Comparison of ENCODE assay signal across 11 mouse cellular contexts in genomic region chr10:27619658-27620057, GRCm38 (mm10). TPM values are rescaled to one million over a fixed set of nuclear protein-coding genes. Genes with fewer than 3 reads are reported as not detected.
DNase-seq lines count a peak whose midpoint lies in the region; ATAC-seq lines count a peak whose summit lies in the region.
"Had no signal": no experiment of that assay in that cellular context is flagged by ENCODE, and none has a peak within 500 bp of the region (broad histone marks: within the 10 kb centered on the region; RNA-seq: fewer than 3 reads in every experiment).

Gene Lama2 (minus strand): TSS chr10:27619758.

- ATAC-seq in kidney, embryonic 16.5 days (ENCODE audit: low FRiP score, low TSS enrichment) = no peak
- ATAC-seq in embryonic facial prominence, embryonic 12.5 days (ENCODE audit: insufficient number of reproducible peaks, insufficient read depth, low FRiP score, low TSS enrichment) = no peak
- no peak for ATAC-seq in heart, embryonic 15.5 days (replicated peaks; ENCODE audit: insufficient number of reproducible peaks, insufficient read depth, low FRiP score, low read depth)

- H3K4me3 ChIP-seq in kidney, embryonic 16.5 days (ENCODE audit: low read length) = no peak within 1 kb of the TSS
- H3K4me3 ChIP-seq in embryonic facial prominence, embryonic 12.5 days = no peak within 1 kb of the TSS
- H3K4me3 ChIP-seq in heart, embryonic 15.5 days = no peak within 1 kb of the TSS
- H3K4me3 ChIP-seq: left cerebral cortex, adult 2 months had no signal

- no peak for DNase-seq in kidney, adult 8-10 months
- DNase-seq in adrenal gland, adult 2 months = no peak
- no peak for DNase-seq in urinary bladder, postnatal 14 days (ENCODE audit: low spot score)
- no peak for DNase-seq in cerebellum, adult 11-12 months
- no peak for DNase-seq in B cell, adult 2 months
- DNase-seq: midbrain, embryonic 14.5 days; thymus, adult 2 months had no signal

- no peak within 1 kb of the TSS for H3K9ac ChIP-seq in kidney, embryonic 16.5 days (replicated peaks; ENCODE audit: low read length)
- no peak within 1 kb of the TSS for H3K9ac ChIP-seq in embryonic facial prominence, embryonic 12.5 days
- no peak within 1 kb of the TSS for H3K9ac ChIP-seq in heart, embryonic 15.5 days

- H3K4me2 ChIP-seq in kidney, embryonic 16.5 days (replicated peaks; ENCODE audit: low read depth, low read length) = no peak within 1 kb of the TSS
- no peak within 1 kb of the TSS for H3K4me2 ChIP-seq in embryonic facial prominence, embryonic 12.5 days (replicated peaks)
- H3K4me2 ChIP-seq in heart, embryonic 15.5 days = no peak within 1 kb of the TSS

- peaks cover 9% of the 10 kb centered on the region; the same call in 1 of the 2 replicates for H3K4me1 ChIP-seq in kidney, embryonic 16.5 days (ENCODE audit: insufficient read depth, low read length)
- no peaks in the 10 kb centered on the region for H3K4me1 ChIP-seq in embryonic facial prominence, embryonic 12.5 days
- H3K4me1 ChIP-seq in heart, embryonic 15.5 days (replicated peaks) = peaks cover 13% of the 10 kb centered on the region

- H3K9me3 ChIP-seq in kidney, embryonic 16.5 days (ENCODE audit: low read length) = no peaks in the 10 kb centered on the region
- no peaks in the 10 kb centered on the region for H3K9me3 ChIP-seq in embryonic facial prominence, embryonic 12.5 days
- no peaks in the 10 kb centered on the region for H3K9me3 ChIP-seq in heart, embryonic 15.5 days (replicated peaks)

- H3K27me3 ChIP-seq in kidney, embryonic 16.5 days (ENCODE audit: insufficient read depth, low read length) = no peaks in the 10 kb centered on the region
- H3K27me3 ChIP-seq in embryonic facial prominence, embryonic 12.5 days = no peaks in the 10 kb centered on the region
- H3K27me3 ChIP-seq in heart, embryonic 15.5 days = no peaks in the 10 kb centered on the region

- H3K27ac ChIP-seq in kidney, embryonic 16.5 days (ENCODE audit: low read length) = no peak within 1 kb of the TSS
- H3K27ac ChIP-seq in embryonic facial prominence, embryonic 12.5 days = no peak within 1 kb of the TSS
- H3K27ac ChIP-seq in heart, embryonic 15.5 days = no peak within 1 kb of the TSS
- H3K27ac ChIP-seq: left cerebral cortex, adult 2 months had no signal

- WGBS in kidney, embryonic 16.5 days = 92% methylated on average over 3 of the region's 3 CpGs
- WGBS in embryonic facial prominence, embryonic 12.5 days = 92% methylated on average over 3 of the region's 3 CpGs
- 93% methylated on average over 3 of the region's 3 CpGs for WGBS in heart, embryonic 15.5 days

- no peaks in the 10 kb centered on the region for H3K36me3 ChIP-seq in kidney, embryonic 16.5 days (ENCODE audit: insufficient read depth, low read length)
- no peaks in the 10 kb centered on the region for H3K36me3 ChIP-seq in embryonic facial prominence, embryonic 12.5 days
- H3K36me3 ChIP-seq in heart, embryonic 15.5 days = no peaks in the 10 kb centered on the region

RNA-seq across cellular contexts. Expression of gene Lama2, which starts in this region (rescaled TPM):
- 12.7 and 16.0 TPM in 2 replicates for polyA plus RNA-seq in kidney, embryonic 16.5 days (2015; fragmentation: Nextera tagmentation; extraction: Ambion mirVana)
- 10 to 100 TPM; 24.9 to 30.7 TPM for total RNA-seq in adrenal gland, adult 2 months (2021)
- 4.5 and 7.9 TPM in 2 replicates for polyA plus RNA-seq in adrenal gland, adult 2 months (2012; rRNA removed)
- 19.4 and 21.3 TPM in 2 replicates for polyA plus RNA-seq in embryonic facial prominence, embryonic 12.5 days (2016; fragmentation: Nextera tagmentation; extraction: Ambion mirVana)
- polyA plus RNA-seq in heart, embryonic 15.5 days (2015; fragmentation: Nextera tagmentation; extraction: Ambion mirVana) = 18.0 and 19.3 TPM in 2 replicates
